Mouse (Mus musculus): ENCODE data around the gene Irf9. TPM values are rescaled to one million over a fixed set of nuclear protein-coding genes. Genes with fewer than 3 reads are reported as not detected.
A peak's percentile ranks its signal among the peaks of the same experiment; 100 is the strongest.

The Irf9 gene
- polyA plus RNA-seq, 1 experiment from 2014 or later, result 6.7 TPM

DNA sequence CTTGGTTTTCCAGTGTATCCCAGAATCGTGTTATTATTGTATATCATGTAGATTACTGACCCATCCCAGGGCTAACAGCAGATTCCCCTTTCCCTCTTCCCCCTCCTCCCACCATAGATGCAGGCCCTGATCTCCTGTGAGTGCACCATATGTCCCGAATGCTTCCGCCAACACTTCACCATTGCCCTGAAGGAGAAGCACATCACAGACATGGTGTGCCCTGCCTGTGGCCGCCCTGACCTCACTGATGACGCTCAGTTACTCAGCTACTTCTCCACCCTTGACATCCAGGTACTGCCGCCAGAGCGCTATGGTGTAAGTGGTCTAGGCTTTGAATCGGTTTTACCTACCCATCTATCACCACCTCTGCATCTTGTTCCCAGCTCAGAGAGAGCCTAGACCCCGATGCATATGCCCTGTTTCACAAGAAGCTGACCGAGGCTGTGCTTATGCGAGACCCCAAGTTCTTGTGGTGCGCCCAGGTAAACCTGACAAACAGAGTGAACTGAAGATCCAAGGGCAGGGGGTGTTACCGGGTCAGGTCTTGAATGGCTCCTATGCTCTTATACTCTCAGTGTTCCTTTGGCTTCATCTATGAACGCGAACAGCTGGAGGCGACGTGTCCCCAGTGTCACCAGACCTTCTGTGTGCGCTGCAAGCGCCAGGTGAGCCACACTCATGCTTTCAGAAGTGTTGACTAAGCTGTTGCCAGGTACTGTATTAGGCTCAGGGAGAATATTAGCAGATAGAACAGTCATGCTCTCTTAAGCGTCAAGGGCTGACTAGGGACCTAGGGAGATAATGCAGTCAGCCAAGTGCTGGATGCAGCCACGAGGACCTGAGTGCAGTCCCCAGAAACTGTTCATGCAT, 4.6 kb upstream of the Irf9 start:
- no peaks in the 10 kb centered on the region for H3K27me3 ChIP-seq (ENCODE audit: control insufficient read depth, insufficient read depth, low read length)
- no peaks in the 10 kb centered on the region for H3K9me3 ChIP-seq (ENCODE audit: control insufficient read depth, low read length)
- no peaks in the 10 kb centered on the region for H3K4me1 ChIP-seq (ENCODE audit: control insufficient read depth, insufficient read depth, low read length)
- ATAC-seq (ENCODE audit: insufficient number of reproducible peaks, low FRiP score, low TSS enrichment, low read depth) (no peak), DNase-seq (ENCODE audit: low spot score) (no peak)
- no peak overlapping the region for H3K27ac ChIP-seq (replicated peaks; ENCODE audit: low read depth, low read length)
- WGBS, result 92% methylated on average over 21 of the region's 21 CpGs
- H3K4me2 ChIP-seq (ENCODE audit: low read depth, severe bottlenecking), result no peak overlapping the region
- H3K36me3 ChIP-seq (ENCODE audit: control insufficient read depth, insufficient read depth, low read length), result peaks cover 32% of the 10 kb centered on the region
- no peak overlapping the region for H3K4me3 ChIP-seq (ENCODE audit: low read depth, low read length)
- no peak overlapping the region for H3K9ac ChIP-seq (ENCODE audit: low read length)

DNA sequence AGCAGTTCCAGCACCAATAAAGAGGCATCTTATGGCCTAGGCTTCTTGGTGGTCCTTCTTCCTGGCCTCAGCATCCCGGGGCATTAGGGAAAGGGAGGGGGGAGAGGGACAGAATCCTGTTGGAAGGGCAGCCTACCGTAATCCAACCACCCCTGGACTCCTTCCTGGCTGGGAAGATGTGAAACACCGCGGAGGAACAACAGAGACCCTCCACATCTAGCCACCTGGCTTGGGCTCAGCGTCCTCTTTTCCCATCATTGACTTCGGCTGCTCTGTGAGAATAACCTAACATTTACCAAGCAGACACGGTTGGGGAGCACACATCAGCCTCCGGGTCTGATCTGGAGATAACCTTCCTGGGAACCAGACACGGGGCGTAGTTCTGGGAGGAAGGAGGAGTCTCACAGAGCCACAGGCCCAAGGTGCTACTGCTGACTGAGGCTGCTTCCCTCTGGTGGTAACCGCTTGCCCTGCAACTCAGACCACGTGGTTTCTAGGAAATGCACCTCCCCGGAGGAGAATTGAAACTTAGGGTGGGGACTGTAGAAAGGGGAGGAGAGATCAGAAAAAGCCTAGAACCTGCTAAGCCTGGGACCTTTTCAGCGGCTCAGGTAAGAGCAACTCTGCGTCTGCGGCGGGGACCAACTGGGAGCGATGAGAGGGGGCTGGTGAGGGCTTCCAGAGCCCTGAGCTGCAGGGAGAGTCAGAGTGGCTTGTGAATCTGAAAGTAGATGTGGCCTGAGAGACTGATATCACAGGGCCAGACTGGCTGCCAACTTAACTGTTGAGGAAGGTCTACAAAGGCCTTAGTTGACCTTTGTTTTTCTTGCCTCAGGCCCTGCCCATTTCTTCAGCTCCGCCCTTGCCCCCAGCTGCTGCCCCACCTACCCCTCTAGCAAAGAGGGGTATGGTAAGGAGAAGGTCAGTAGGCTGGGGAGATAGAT, 534 bp downstream of the Irf9 start:
- Histone ChIP-seq H3K4me1 (ENCODE audit: control insufficient read depth, insufficient read depth, low read length) (no peaks in the 10 kb centered on the region), H3K36me3 (ENCODE audit: control insufficient read depth, insufficient read depth, low read length) (peaks cover 23% of the 10 kb centered on the region), H3K27me3 (ENCODE audit: control insufficient read depth, insufficient read depth, low read length) (no peaks in the 10 kb centered on the region), H3K27ac (replicated peaks; ENCODE audit: low read depth, low read length) (0 out of 2 replicates have a peak overlapping the region, but pooled peaks have one; percentile 16), H3K4me2 (ENCODE audit: low read depth, severe bottlenecking) (peak overlapping the region; percentile 32; the same call in 1 of the 2 replicates), H3K9ac (ENCODE audit: low read length) (peak overlapping the region; percentile 38; the same call in 1 of the 2 replicates), H3K4me3 (ENCODE audit: low read depth, low read length) (peak overlapping the region; percentile 10), H3K9me3 (ENCODE audit: control insufficient read depth, low read length) (no peaks in the 10 kb centered on the region)
- WGBS, result 13% methylated on average over 19 of the region's 19 CpGs
- peak; percentile 81 for ATAC-seq (ENCODE audit: insufficient number of reproducible peaks, low FRiP score, low TSS enrichment, low read depth)
- DNase-seq (ENCODE audit: low spot score), result peak; percentile 89

DNA sequence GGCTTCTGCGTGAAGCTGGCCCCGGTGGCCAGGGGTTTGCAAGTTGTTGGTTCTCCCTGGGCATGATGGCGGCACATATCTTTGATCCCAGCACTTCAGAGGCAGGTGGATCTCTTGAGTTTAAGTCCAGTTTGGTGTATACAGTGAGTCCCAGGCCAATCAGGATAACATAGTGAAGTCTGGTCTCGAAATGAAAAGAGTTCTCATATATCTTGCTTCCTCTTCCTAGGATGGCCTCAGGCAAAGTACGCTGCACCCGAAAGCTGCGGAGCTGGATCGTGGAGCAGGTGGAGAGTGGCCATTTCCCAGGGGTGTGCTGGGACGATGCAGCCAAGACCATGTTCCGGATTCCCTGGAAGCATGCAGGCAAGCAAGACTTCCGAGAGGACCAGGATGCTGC, 1.5 kb downstream of the Irf9 start:
- Histone ChIP-seq H3K9ac (ENCODE audit: low read length) (no peak overlapping the region), H3K4me3 (ENCODE audit: low read depth, low read length) (no peak overlapping the region), H3K4me1 (ENCODE audit: control insufficient read depth, insufficient read depth, low read length) (no peaks in the 10 kb centered on the region), H3K4me2 (ENCODE audit: low read depth, severe bottlenecking) (no peak overlapping the region), H3K9me3 (ENCODE audit: control insufficient read depth, low read length) (no peaks in the 10 kb centered on the region), H3K36me3 (ENCODE audit: control insufficient read depth, insufficient read depth, low read length) (peaks cover 22% of the 10 kb centered on the region), H3K27ac (replicated peaks; ENCODE audit: low read depth, low read length) (no peak overlapping the region), H3K27me3 (ENCODE audit: control insufficient read depth, insufficient read depth, low read length) (no peaks in the 10 kb centered on the region)
- no peak for DNase-seq (ENCODE audit: low spot score)
- ATAC-seq (ENCODE audit: insufficient number of reproducible peaks, low FRiP score, low TSS enrichment, low read depth), result no peak
- WGBS, result 91% methylated on average over 11 of the region's 11 CpGs

DNA sequence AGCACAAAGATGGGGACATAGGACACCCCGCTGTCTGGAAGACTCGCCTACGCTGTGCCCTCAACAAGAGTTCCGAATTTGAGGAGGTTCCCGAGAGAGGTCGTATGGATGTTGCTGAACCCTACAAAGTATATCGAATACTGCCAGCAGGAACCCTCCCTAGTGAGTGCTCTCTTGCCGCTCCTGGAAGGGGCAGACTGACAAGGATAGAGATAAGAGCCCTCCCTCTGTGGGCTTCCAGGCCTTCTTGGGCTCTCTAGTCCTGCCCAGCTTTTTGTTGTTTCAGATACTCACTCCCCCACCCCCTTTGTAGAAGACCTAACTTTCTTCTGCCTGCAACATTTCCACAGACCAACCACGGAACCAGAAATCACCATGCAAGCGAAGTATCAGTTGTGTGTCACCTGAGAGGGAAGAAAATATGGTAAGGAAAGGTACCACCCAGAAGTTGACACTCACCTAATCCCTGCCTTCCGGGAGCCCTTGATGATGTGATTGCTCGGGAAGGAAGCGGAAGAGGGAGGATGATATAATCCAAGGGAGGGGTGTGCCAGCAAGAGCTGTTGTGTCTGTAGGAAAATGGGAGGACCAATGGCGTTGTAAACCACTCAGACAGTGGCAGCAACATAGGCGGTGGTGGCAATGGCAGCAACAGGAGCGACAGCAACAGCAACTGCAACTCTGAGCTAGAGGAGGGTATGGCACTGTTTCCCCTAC, 2.5 kb downstream of the Irf9 start:
- H3K36me3 ChIP-seq (ENCODE audit: control insufficient read depth, insufficient read depth, low read length), result peaks cover 16% of the 10 kb centered on the region
- H3K9ac ChIP-seq (ENCODE audit: low read length), result no peak overlapping the region
- no peak for ATAC-seq (ENCODE audit: insufficient number of reproducible peaks, low FRiP score, low TSS enrichment, low read depth)
- H3K4me2 ChIP-seq (ENCODE audit: low read depth, severe bottlenecking), result no peak overlapping the region
- WGBS, result 92% methylated on average over 16 of the region's 16 CpGs
- H3K4me1 ChIP-seq (ENCODE audit: control insufficient read depth, insufficient read depth, low read length), result no peaks in the 10 kb centered on the region
- DNase-seq (ENCODE audit: low spot score), result no peak
- no peak overlapping the region for H3K4me3 ChIP-seq (ENCODE audit: low read depth, low read length)
- H3K9me3 ChIP-seq (ENCODE audit: control insufficient read depth, low read length), result no peaks in the 10 kb centered on the region
- no peaks in the 10 kb centered on the region for H3K27me3 ChIP-seq (ENCODE audit: control insufficient read depth, insufficient read depth, low read length)
- H3K27ac ChIP-seq (replicated peaks; ENCODE audit: low read depth, low read length), result no peak overlapping the region

DNA sequence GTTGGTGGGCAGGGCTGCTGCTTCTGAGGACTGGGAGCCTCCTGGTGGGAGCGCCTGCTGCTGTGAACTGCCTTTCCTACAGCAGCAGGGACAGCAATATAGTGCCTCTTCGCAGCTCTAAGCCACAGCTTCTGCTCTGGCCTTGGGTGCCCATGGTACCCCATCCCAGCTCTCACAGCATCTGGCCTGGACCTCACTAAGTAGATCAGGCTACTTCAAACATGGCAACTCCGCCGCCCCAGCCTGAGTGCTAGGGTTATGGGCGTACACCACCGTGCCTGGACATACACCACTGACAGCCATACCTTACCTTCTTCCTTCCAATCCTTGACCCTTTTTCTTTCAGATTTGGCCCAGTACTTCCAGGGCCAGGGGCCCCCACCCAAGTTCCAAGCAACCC, 5.0 kb downstream of the Irf9 start:
- no peak overlapping the region for H3K4me2 ChIP-seq (ENCODE audit: low read depth, severe bottlenecking)
- no peak overlapping the region for H3K9ac ChIP-seq (ENCODE audit: low read length)
- H3K27me3 ChIP-seq (ENCODE audit: control insufficient read depth, insufficient read depth, low read length), result no peaks in the 10 kb centered on the region
- H3K4me3 ChIP-seq (ENCODE audit: low read depth, low read length), result no peak overlapping the region
- no peak overlapping the region for H3K27ac ChIP-seq (replicated peaks; ENCODE audit: low read depth, low read length)
- H3K36me3 ChIP-seq (ENCODE audit: control insufficient read depth, insufficient read depth, low read length), result peaks cover 7% of the 10 kb centered on the region
- ATAC-seq (ENCODE audit: insufficient number of reproducible peaks, low FRiP score, low TSS enrichment, low read depth) (no peak), DNase-seq (ENCODE audit: low spot score) (no peak)
- no peaks in the 10 kb centered on the region for H3K4me1 ChIP-seq (ENCODE audit: control insufficient read depth, insufficient read depth, low read length)
- no peaks in the 10 kb centered on the region for H3K9me3 ChIP-seq (ENCODE audit: control insufficient read depth, low read length)
- WGBS, result 93% methylated on average over 6 of the region's 6 CpGs

DNA sequence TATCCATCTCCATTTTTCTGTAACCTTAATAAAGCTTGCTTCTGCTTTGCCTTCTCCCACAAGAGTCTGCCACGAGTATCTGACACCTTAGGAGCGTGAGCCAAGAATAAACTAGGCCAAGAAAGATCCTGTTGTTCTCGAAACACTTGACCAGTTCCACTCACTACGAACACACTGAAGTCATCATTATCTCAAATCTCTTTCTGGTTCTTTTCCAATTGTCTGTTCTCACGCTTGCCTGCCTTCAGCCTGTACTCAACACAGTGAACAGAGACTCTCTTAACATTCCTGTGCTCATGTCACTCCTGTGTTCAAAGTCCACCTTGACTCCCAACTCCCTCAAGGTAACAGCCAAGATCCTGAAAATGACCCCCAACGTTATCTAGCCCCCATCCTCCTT, 10.0 kb downstream of the Irf9 start:
- peaks cover 6% of the 10 kb centered on the region for H3K36me3 ChIP-seq (ENCODE audit: control insufficient read depth, insufficient read depth, low read length)
- H3K4me2 ChIP-seq (ENCODE audit: low read depth, severe bottlenecking), result no peak overlapping the region
- DNase-seq (ENCODE audit: low spot score) (no peak), ATAC-seq (ENCODE audit: insufficient number of reproducible peaks, low FRiP score, low TSS enrichment, low read depth) (no peak)
- WGBS, result 79% methylated on average over 6 of the region's 6 CpGs
- H3K9ac ChIP-seq (ENCODE audit: low read length), result no peak overlapping the region
- H3K4me3 ChIP-seq (ENCODE audit: low read depth, low read length), result no peak overlapping the region
- no peak overlapping the region for H3K27ac ChIP-seq (replicated peaks; ENCODE audit: low read depth, low read length)
- no peaks in the 10 kb centered on the region for H3K9me3 ChIP-seq (ENCODE audit: control insufficient read depth, low read length)
- no peaks in the 10 kb centered on the region for H3K4me1 ChIP-seq (ENCODE audit: control insufficient read depth, insufficient read depth, low read length)
- no peaks in the 10 kb centered on the region for H3K27me3 ChIP-seq (ENCODE audit: control insufficient read depth, insufficient read depth, low read length)

DNA sequence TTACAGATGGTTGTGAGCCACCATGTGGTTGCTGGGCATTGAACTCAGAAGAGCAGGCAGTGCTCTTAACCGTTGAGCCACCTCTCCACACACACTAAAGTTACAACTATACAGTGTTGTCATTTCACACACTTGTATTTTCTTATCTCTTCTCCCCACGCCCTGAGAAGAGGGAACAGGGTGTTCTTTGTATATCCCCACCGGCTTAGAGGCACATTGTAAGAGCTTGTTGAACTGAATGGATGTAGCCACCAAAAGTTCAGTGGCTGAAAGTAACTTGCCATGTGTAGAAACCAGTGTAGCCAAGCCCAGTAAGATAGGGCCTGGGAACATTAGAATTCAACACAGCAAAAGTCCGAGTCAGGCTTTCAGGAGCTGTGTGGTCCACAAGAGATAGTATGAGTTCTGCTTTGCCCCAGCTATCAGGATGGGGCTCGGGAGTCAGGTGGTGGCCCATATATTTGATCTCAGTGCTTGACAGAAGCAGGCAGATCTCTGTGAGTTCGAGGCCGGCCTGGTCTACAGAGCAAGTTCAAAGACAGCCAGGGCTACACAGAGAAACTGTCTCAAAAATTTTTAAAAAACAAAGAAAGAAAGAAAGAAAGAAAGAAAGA, 11.3 kb downstream of the Irf9 start:
- H3K27ac ChIP-seq (replicated peaks; ENCODE audit: low read depth, low read length), result no peak overlapping the region

More for the DNA sequence above, 11.3 kb downstream of the Irf9 start:
- no peaks in the 10 kb centered on the region for H3K9me3 ChIP-seq (ENCODE audit: control insufficient read depth, low read length)
- ATAC-seq (ENCODE audit: insufficient number of reproducible peaks, low FRiP score, low TSS enrichment, low read depth) (no peak), DNase-seq (ENCODE audit: low spot score) (no peak)
- H3K9ac ChIP-seq (ENCODE audit: low read length), result no peak overlapping the region
- no peaks in the 10 kb centered on the region for H3K4me1 ChIP-seq (ENCODE audit: control insufficient read depth, insufficient read depth, low read length)
- H3K4me3 ChIP-seq (ENCODE audit: low read depth, low read length), result no peak overlapping the region
- WGBS, result 81% methylated on average over 7 of the region's 7 CpGs
- H3K36me3 ChIP-seq (ENCODE audit: control insufficient read depth, insufficient read depth, low read length), result no peaks in the 10 kb centered on the region; the same call in 1 of the 2 replicates
- H3K27me3 ChIP-seq (ENCODE audit: control insufficient read depth, insufficient read depth, low read length), result no peaks in the 10 kb centered on the region
- no peak overlapping the region for H3K4me2 ChIP-seq (ENCODE audit: low read depth, severe bottlenecking)
